Mouse (Mus musculus): Measurements from ENCODE around the gene Tfap4.
A peak's percentile ranks its signal among the peaks of the same experiment; 100 is the strongest.
"Not testable (repeated sequence)": the region's sequence is repeated elsewhere in the genome, so short reads cannot be mapped to it uniquely, and the experiment has no call there.

Tfap4 gene

DNA sequence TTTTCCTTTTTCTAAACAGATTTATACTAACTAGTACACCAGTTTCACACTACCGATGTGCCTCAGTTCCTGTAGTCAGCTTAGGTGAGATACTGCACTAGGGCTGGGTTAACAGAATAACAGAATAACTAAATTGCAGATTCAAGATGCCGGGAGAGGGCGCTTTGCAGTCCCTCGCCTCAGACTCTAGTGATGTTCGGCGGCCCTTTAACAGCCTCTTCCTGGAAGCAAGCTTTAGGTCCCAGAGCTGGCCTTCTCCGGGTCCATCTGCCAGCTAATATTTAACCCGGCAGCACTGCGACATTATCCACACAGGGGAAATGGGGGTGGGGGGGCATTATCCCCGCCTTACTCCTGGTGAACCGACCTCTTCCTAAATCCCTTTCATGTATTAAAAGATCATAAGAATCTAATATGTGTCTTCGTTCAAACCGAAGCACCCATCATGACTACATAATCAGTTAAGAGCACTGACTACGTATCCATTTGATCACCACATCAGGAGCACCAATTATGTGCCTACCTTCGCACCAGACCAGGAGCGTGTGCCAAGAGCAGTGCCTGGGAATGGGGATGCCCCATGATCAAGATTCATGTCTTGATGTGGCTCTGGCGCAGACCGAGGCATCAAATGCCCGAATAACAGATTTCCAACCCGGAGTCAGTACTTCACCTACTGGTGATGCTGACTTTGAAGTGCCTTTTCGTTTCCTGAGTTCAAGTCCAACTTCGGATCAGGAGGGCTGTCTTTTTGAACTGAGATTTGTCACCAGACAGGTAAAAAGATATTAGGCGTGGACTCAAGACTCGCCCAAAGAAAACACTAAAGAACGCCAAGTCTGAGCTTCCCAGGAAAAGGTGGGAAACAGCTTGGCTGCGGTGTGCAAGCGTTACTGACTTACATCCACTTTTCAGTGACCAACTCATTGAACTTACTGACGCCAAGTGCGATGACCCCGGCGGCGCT lies 33.5 kb upstream of the Tfap4 start:
- peak; percentile 73 to 78 for DNase-seq

DNA sequence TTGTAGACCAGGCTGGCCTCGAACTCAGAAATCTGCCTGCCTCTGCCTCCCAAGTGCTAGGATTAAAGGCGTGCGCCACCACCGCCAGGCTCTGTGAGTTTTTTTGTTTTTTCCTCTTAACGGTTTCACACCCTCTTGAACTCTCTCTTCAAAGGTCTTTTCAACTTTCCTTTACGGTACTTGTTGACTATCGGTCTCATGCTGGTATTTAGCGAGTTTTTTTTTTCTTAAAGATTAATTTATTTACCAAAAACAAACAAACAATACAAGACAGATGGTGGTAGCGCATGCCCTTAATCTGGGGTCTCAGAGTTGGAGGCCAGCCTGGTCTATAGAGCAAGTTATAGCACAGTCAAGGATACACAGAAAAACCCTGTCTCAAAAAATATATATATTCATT lies 30.6 kb upstream of the Tfap4 start:
- DNase-seq, result no peak

DNA sequence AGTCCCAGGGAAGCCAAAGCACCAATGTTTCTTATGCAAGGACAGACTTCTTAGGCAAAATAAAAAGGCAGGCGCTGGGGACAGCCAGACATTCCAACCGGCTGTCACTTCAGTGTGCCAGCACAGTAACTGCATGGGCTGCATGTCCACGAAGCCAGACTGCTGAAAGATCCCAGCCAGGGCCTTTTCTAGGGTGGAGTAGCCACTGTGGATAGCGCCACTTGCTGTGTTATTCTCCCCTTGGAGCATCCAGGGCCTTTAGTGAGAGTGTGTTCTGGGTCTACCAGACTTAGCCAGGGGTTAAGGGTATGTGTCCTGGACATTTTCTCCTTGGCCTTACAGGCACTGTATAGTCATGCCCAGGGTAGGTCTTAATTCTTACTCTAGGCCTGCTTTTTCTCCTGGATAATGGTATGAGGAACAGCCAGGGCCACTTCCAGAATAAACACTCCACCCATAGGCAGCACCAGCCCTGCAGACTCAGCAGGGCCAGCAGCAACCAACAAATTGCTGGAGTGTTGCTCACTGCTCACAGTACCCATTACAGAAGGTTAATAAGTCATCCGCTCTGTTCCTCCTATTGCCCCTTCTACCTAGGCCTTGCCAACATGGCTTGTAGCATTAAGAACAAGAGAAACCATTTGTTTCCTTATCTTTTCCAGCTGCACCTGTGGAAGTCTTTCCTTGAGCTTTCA lies 28.0 kb upstream of the Tfap4 start:
- DNase-seq, result no peak

DNA sequence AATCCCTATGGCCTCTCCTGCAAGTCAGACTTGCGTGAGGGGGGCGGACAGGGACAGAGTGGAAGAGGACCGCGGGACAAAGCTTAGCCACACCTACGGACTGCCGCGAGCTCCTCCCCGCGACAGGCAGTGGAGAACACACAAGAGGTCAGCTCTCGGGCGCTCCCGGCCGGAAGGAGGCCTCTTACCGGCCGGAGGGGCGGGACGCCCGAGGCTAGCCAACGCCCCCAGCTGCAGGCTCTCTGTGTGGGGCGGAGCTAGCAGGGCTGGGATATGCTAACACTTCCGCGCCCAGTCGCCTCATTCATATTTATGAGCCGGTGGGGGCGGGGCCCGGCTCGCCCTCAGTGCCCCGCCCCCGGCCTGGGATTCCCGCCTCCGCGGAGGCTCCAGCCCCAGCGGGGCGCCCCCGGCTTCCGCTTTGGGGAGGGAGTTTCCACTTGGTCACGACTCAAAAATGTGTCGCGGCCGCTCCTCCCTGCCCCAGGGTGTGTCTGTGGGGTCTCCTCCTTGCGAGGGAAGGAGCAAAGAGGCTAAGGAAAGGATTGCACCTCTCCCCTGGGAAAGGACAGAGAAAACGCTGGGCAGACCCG lies 27.0 kb upstream of the Tfap4 start:
- DNase-seq, result peak; percentile 92

DNA sequence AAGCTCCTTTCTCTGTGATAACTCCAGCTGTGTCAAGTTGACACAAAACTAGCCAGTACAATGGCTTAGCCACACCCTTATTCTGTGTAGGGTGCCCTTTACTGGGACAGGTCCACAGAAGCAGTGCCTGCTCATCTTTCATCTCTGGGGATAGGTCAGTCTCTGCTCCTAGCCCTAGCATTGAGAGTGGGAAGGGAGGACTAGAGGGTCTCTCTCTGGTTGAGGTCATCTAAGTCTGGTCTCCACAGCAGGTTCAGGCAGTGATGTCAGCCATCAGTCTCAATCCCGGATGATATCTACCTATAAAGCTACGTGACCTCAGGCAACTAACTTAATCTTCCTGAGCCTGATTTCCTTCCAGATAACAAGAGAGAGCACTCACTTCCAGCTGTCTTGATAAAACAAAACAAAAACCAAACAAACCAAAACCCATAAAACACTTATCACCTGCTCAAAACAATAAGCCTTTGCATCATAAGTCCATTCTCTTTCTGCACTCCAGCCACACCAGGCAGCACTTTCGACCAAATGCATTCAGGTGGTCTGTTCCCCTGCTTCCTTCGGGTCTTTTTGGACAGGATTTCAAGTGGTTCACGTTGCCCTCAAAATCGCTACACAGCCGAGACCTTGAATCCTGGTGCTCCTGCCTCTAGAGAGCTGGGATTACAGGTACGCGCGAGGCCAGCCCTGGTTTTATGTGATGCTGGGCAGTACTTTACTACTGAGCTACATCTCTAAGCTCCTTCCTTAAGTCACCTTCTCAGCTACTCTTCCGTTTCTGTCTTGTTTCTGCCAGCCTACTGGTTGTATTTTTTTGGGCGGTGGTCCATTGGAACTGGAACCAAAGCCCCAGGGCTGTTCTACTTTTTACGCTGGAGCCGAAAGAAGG lies 26.2 kb upstream of the Tfap4 start:
- no peak for DNase-seq

DNA sequence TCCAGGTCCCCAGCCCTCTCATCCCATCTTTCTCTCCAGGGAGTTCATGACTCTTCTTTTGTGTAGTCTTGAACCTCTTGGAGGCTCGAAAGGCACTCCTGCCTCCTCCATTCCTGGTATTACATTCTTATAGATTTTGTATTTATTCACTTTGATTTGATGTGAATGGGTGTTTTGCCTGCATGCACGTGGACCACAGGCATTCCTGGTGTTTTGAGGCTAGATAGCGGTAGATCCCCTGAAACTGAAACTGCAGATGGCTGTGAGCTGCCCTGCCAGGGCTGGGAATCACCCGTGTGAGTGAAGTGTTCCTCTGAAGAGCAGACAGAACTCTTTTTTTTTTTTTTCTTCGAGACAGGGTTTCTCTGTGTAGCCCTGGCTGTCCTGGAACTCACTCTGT lies 24.8 kb upstream of the Tfap4 start:
- DNase-seq, result no peak

DNA sequence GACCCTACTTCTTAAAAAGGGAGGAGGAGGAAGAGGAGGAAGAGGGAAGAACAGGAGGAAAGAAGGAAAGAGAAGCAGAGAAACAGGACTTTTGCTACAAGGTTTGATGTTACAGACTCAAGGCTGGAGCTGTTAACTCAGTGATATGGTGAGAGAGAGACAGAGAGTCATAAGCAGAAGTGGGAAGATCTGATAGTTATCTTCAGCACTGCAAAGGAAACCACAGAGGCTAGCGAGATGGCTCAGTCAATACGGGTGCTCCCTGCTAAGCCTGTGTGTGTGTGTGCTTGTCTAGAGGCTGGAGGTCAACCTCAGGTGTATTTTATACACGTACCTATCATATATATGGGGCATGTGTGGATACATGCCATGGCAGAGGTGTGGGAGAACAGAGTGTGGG lies 24.2 kb upstream of the Tfap4 start:
- no peak for DNase-seq

DNA sequence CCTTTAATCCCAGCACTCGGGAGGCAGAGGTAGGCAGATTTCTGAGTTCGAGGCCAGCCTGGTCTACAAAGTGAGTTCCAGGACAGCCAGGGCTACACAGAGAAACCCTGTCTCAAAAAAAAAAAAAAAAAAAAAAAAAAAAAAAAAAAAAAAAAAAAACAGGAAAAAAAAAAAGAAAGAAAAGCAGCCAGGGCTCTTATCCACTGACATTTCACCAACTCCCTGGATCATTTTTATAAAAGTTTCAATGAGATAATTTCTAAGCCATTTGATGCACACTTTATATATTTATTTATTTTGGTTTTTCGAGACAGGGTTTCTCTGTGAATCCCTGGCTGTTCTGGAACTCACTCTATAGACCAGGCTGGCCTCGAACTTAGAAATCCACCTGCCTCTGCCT lies 21.5 kb upstream of the Tfap4 start:
- not testable (repeated sequence) for DNase-seq

DNA sequence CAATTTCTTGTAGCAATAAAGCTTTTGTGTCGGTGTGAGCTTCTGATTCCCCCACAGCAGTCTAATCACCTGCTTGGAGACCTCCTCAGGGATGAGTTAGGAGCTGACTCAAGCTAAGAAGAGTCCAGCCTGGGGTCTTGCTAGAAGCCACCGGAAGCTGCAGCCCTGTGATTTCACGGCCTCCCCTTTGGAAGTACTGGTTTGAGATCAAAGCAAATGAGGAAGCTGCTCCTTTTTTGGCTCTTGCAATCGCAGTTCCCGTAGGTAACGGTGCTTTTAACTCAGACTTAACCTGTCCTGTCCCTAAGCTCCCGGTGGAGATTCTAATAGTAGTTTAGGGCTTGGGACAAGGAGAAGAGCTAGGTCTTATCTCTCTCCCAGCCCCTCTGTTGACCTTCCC lies 19.0 kb upstream of the Tfap4 start:
- no peak for DNase-seq

DNA sequence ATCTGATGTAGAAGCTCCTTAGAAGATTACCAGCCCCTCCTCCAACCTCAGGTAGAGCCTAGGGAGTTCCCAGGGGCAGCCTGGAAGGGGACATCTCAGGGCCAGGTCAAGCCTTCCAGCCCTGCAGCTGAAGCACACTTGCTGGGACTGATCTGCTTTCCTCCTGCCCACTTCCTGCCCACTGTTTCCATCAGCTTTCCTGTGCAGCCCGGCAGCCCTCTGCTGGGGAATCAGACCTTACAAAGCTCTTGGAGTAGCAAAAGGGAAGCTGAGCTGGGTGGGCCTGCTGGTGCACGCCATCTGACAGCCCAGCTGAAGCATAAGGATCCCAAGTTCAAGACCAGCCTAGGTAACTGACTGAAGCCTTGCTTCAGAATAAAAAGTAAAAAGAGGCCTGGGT lies 17.2 kb upstream of the Tfap4 start:
- no peak for DNase-seq

DNA sequence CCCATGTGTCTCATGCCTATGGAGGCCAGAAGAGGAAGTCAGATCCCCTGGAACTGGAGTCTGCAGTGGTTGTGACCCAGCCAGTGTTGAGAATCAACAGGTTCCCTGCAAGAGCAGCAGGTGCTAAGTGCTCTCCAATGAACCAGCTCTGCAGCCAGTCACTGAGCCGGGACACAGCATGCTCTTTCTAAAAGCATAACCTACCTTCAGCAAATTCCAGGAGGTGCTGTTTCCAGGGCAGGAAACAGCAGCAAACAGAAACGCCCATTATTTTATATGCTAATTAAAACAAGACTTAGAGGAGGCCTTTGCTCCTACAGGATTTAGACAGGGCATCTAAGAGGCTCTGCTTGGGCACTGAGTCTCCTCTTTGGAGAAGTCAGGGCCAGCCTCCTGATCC lies 16.4 kb upstream of the Tfap4 start:
- DNase-seq, result no peak

DNA sequence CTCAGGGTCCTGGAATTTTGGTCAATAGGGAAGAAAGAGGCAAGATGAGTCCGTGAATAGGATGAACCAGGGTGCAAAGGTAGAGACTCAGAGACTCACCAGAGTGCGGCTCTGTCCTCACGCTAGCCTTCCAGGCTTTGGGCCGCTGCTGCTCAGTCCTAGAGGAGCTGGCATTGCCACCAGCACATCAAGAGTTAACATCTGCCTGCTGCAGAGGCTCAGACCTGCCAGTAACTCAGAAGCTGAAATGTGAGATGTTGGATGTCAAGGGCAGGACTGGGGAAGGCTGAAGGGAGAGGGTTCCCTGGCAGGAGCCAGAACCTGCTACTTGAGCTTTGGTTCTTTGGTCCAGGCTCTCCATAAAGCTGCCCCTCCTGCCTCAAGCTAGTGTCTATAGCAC lies 11.1 kb upstream of the Tfap4 start:
- DNase-seq, result no peak

DNA sequence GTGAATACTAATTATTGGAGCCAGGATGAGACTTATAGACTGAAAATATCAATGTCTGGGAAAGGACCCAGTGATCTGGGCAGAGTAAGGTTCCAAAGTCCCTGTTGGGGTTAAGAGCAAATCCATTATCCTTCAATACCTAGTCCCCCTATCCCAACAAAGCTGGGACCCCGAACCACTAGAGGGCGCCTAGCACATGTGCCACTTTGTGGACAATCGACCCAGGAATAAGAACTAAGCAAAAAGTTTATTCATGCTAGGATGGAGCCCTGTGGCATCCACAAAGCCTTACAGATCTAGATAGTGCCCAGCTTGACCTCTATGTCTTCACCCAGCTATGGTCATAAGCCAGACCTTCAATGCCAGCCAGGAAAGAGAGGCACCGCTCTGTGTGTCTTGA lies 8.3 kb upstream of the Tfap4 start:
- DNase-seq, result peak; percentile 82 to 83

DNA sequence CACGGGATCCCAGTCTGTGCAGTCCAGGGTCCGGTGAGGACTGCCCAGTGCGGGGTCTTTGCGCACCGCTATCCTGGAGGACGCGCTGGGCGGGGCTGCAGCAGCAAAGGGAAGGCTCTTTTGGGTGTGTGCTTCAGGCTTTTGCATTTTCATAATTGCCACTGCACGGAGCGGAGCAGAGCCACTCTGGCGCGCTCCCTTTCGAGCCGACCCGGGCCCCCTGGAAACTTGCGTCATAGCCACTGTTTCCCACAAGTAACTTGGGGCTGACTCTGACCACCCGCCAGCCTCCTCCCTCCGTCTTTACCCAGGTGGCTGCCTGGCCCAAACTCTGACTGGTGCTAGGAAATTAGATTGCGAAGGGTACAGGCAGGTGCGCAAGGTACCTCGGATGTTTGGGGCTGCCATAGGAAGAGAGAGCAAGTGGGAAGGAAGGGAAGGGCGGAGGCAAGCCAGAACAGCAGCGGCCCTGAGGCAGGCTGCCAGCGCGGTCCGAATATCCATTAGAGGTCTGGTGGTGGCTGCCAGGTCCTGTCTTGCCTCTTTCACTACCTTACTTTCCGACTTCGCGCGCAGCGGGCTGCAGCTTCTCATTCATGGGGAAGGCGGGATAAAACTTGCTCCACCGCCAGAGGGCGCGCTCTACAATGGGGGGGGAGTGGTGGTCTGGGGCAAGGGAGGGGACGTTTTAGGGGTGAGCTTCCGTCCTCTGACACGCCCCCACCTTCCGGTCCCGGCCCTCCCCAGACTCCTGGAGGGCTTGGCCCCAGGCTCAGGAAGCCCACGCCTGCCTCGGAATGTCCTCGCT lies 695 bp upstream of the Tfap4 start:
- DNase-seq, result peak; percentile 61 to 67

DNA sequence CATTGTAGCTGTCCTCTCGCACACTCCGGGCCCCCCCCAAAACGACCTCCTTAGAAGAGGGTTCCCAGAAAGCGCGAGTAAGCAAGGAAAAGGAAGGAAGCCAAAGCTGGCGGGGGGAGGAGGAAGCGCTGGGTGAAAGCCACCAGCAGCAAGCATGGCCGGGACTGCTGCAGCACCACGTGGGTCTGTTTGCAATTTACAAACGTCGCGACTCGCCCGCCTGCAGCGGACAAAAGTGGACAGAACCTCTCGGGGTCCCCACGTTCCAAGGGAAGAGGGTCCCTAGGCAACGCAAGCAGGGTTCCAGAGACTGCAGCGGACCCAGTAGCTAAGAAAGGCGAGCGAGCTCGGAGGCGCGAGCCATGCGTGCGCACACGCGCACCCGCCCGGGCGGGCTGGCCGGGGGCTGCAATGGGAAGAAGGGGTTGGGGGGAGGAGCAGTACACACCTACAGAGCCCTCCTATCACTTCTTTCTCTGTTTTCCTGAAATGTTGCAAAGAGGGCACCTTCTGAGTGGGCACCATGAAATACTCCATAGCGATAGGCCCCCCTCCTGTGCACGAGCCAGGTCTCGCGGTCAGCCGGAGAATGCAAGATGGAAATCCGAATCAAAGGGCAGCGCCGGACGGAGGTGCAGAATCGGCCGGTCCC lies 548 bp downstream of the Tfap4 start:
- DNase-seq, result peak; percentile 67 to 75

DNA sequence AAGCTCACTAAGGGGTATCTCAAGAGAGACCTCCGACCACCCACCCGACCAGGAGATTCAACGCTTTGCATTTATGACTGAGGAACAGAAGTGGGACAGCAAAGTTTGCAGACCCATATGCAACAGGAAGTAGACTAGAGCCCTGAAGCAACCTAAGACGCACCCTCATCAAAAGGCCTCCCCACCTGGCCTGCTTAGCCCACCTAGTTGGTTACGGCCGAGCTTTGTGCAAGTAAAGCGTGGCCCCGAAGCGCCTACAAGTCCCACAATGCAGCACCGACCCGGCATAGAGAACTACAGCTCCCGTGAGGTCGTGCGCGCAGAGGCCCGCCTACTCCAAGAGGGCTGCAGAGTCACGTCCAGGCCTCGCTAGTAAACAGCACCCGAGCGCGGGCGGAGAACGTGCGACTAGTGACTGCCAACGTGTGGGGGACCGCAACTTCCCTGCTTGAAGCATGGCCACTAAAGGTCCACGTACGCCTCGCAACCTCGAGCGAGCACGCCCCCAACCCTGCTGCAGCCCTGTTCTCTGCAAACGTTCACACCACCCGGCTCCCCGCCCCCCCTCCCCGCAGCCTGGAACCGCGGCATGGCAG lies 1.2 kb downstream of the Tfap4 start:
- peak; percentile 90 to 94 for DNase-seq

DNA sequence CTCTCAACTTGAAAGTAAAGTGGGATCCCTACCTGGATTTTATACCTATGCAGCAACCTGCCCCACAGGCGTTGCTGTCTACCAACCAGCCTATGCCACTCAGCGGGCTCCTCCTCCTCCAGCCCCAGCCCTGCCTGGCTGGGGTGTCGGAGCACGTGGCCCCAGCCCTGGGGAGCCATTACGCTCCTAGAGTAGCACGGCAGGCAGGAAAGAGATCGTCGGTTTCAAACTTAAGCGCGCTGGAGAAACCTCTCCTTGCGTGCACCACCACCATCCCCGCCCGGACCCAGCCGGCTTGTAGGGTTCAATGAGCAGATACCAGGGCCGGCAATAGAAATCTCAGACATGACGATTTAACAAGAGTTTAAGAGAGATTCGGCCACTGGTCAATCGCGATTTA lies 1.7 kb downstream of the Tfap4 start:
- DNase-seq, result peak; percentile 59 to 60

DNA sequence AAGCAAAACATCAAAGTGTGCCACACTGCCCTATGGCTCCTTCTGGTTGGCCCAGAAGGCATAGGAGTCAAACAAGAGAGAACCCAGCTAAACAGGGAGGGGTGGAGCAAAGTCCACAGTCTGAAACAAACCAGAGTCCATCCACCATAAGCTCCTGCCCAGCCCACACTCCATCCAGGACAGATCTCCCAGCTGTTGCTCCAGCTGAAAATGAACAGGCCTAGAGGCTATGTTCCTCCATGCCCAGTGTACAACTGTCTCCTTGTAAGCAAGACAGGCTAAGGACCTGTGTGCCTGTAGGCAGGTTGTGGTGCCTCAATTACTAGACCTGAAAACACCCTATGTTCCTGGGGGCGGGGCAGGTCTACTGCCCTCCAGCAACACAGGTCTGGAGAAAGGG lies 2.6 kb downstream of the Tfap4 start:
- DNase-seq, result no peak

DNA sequence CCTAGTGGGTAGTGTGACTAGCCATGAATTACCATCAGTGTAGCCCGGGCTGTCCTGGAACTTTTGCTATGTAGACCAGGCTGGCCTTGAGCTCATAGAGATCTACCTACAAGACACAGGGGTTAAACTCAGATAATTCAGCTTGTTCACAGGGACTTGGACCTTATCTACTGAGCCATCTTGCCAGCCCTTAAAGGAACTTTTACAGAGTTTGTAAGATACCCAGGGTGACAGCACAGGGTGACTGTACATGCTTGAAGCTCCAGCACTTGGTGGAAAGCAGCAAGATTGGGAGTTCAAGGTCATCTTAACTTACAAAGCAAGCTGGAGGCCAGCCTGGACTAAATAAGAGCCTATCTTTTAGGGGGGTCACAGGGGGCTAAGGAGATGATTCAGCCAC lies 4.1 kb downstream of the Tfap4 start:
- DNase-seq, result no peak

DNA sequence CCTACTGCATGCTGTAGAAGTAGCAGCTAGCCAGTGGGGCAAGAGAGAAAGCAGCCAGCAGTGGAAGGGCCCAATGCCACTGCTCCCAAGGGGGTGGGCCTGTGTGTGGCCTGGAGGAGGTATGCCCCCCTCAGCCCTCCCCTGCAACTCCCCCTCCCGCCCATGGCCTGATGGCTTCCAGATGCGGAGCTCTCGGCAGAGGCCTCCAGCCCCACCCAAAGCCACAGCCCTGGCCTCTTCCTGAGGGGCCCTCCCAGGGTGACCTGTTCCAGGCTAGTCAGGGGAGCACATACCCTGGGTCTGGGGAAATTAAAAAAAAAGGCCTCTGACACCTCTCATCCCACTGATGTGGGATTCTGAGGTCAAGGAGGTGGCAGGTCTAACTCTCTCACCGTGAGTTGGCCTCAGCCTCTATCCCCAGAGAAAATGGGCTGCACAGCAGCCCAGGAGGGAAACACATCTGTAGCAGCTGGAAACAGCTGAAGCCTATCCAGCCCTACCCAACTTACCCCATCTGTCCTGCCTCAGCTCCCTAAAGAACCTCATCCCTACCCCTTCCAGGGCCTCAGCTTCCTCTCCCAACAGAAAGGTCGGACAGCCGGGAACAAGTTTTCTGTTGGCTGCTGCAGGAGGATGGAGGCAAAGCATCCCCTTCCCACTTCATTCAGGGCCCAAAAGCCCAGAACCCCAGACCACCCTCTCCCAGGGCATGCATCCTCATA lies 6.7 kb downstream of the Tfap4 start:
- no peak for DNase-seq

All from cerebellum, adult 18-20 months (tissue).